Mouse (Mus musculus): ENCODE measurements around the gene Cfap43. TPM values are rescaled to one million over a fixed set of nuclear protein-coding genes. Genes with fewer than 3 reads are reported as not detected.
A peak's percentile ranks its signal among the peaks of the same experiment; 100 is the strongest.

Gene Cfap43
- polyA plus RNA-seq, 1 experiment, result 0.20 TPM

DNA sequence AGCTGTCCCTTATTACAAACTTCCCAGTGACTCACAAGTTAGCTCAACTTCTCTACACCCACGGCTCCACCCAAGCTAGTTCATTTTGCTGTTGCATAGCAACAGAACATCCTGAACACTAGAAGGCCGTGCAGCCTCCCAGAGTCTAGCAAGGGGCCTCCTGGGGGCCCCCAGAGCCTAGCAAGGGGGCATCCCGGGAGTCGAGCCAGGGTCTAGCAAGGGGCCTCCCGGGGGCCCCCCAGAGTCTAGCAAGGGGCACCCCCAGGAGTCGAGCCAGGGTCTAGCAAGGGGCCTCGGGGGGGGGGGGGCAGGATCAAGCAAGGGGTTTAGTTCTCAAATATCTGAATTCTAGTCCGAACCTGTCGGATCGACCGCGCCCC, 188.4 kb downstream of the Cfap43 start:
- Histone ChIP-seq H3K27ac (ENCODE audit: control insufficient read depth, insufficient read depth, low read length) (peak overlapping the region; percentile 77), H3K27me3 (ENCODE audit: control insufficient read depth, insufficient read depth, low read length) (no peaks in the 10 kb centered on the region), H3K4me1 (replicated peaks; ENCODE audit: control insufficient read depth, insufficient read depth, low read length) (0 out of 2 replicates have a peak, but pooled peaks cover 2% of the 10 kb centered on the region), H3K4me3 (ENCODE audit: control insufficient read depth, insufficient read depth, low read length) (peak overlapping the region; percentile 50), H3K36me3 (ENCODE audit: control insufficient read depth, insufficient read depth, low read length) (peaks cover 26% of the 10 kb centered on the region)
- 1% methylated on average over 12 of the region's 12 CpGs for WGBS
- TF ChIP-seq POLR2A (IDR thresholded peaks at IDR 0.05; ENCODE audit: control insufficient read depth, extremely low read depth, insufficient read depth, low read length, poor library complexity) (no peak), CTCF (IDR thresholded peaks at IDR 0.05; ENCODE audit: borderline replicate concordance, control insufficient read depth, extremely low read depth, insufficient read depth, low read length, poor library complexity) (no peak)
- DNase-seq, result peak; percentile 65

- Histone ChIP-seq H3K27me3 (ENCODE audit: control insufficient read depth, insufficient read depth, low read length) (no peaks in the 10 kb centered on the region), H3K4me1 (replicated peaks; ENCODE audit: control insufficient read depth, insufficient read depth, low read length) (0 out of 2 replicates have a peak, but pooled peaks cover 2% of the 10 kb centered on the region), H3K27ac (ENCODE audit: control insufficient read depth, insufficient read depth, low read length) (no peak overlapping the region), H3K4me3 (ENCODE audit: control insufficient read depth, insufficient read depth, low read length) (no peak overlapping the region), H3K36me3 (ENCODE audit: control insufficient read depth, insufficient read depth, low read length) (no peaks in the 10 kb centered on the region)
- WGBS, result 90% methylated on average over 7 of the region's 7 CpGs
- DNase-seq, result no peak
- TF ChIP-seq CTCF (IDR thresholded peaks at IDR 0.05; ENCODE audit: borderline replicate concordance, control insufficient read depth, extremely low read depth, insufficient read depth, low read length, poor library complexity), result no peak
- TF ChIP-seq POLR2A (IDR thresholded peaks at IDR 0.05; ENCODE audit: control insufficient read depth, extremely low read depth, insufficient read depth, low read length, poor library complexity), result no peak
These were observed 193.4 kb downstream of the Cfap43 start for GRCm38 (mm10) chr19:47725643-47726140.

DNA sequence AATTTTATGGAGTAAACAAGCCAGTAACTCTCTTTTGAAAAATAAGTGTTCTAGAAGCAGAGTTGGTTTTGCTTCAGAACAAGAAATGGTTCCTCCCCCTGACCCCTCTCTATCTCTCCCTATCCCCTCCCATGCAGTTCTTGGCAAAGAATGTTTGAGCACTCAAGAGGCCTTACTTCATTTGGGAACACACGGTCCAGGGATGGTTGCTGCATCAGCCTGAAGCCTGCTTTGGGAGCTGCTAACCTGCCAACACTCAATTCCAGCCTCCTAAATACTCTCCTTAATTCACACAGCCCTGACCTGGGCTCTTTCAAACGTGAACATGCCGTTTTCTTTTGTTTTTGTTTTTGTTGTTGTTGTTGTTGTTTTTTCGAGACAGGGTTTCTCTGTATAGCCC, 194.2 kb downstream of the Cfap43 start:
- Histone ChIP-seq H3K4me1 (replicated peaks; ENCODE audit: control insufficient read depth, insufficient read depth, low read length) (0 out of 2 replicates have a peak, but pooled peaks cover 2% of the 10 kb centered on the region), H3K27me3 (ENCODE audit: control insufficient read depth, insufficient read depth, low read length) (no peaks in the 10 kb centered on the region), H3K36me3 (ENCODE audit: control insufficient read depth, insufficient read depth, low read length) (no peaks in the 10 kb centered on the region), H3K27ac (ENCODE audit: control insufficient read depth, insufficient read depth, low read length) (no peak overlapping the region), H3K4me3 (ENCODE audit: control insufficient read depth, insufficient read depth, low read length) (no peak overlapping the region)
- no peak for DNase-seq
- TF ChIP-seq CTCF (IDR thresholded peaks at IDR 0.05; ENCODE audit: borderline replicate concordance, control insufficient read depth, extremely low read depth, insufficient read depth, low read length, poor library complexity) (no peak), POLR2A (IDR thresholded peaks at IDR 0.05; ENCODE audit: control insufficient read depth, extremely low read depth, insufficient read depth, low read length, poor library complexity) (no peak)
- 93% methylated on average over 4 of the region's 4 CpGs for WGBS

DNA sequence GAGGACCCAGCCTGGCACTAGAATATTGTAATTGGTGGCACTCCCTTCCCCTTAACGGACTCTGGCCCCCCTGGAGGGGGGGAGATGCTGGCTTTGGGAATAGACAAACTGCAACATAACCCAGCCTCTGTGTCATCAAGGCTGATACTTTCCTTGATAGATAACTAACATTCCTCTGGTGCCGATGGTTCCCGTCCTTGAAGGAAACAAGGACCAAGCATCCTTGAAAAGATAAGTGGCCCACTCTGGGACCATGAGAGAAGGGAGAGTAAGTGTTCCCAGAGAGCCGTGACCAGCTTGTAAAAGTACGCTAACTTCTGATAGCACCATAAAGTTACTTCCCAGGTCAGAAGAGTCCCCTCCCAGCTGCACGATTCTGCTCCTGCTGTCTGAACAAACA, 196.6 kb downstream of the Cfap43 start:
- no peak for TF ChIP-seq CTCF (IDR thresholded peaks at IDR 0.05; ENCODE audit: borderline replicate concordance, control insufficient read depth, extremely low read depth, insufficient read depth, low read length, poor library complexity)
- TF ChIP-seq POLR2A (IDR thresholded peaks at IDR 0.05; ENCODE audit: control insufficient read depth, extremely low read depth, insufficient read depth, low read length, poor library complexity), result no peak
- no peak for DNase-seq
- 94% methylated on average over 6 of the region's 6 CpGs for WGBS
- Histone ChIP-seq H3K4me1 (replicated peaks; ENCODE audit: control insufficient read depth, insufficient read depth, low read length) (0 out of 2 replicates have a peak, but pooled peaks cover under 1% of the 10 kb centered on the region), H3K4me3 (ENCODE audit: control insufficient read depth, insufficient read depth, low read length) (no peak overlapping the region), H3K27ac (ENCODE audit: control insufficient read depth, insufficient read depth, low read length) (no peak overlapping the region), H3K36me3 (ENCODE audit: control insufficient read depth, insufficient read depth, low read length) (no peaks in the 10 kb centered on the region), H3K27me3 (ENCODE audit: control insufficient read depth, insufficient read depth, low read length) (no peaks in the 10 kb centered on the region)

GRCm38 (mm10) chr19:47719147-47719546, 199.9 kb downstream of the Cfap43 start:
- Histone ChIP-seq H3K4me3 (ENCODE audit: control insufficient read depth, insufficient read depth, low read length) (no peak overlapping the region), H3K36me3 (ENCODE audit: control insufficient read depth, insufficient read depth, low read length) (no peaks in the 10 kb centered on the region), H3K27me3 (ENCODE audit: control insufficient read depth, insufficient read depth, low read length) (no peaks in the 10 kb centered on the region), H3K27ac (ENCODE audit: control insufficient read depth, insufficient read depth, low read length) (no peak overlapping the region), H3K4me1 (replicated peaks; ENCODE audit: control insufficient read depth, insufficient read depth, low read length) (no peaks in the 10 kb centered on the region)
- DNase-seq, result no peak
- TF ChIP-seq POLR2A (IDR thresholded peaks at IDR 0.05; ENCODE audit: control insufficient read depth, extremely low read depth, insufficient read depth, low read length, poor library complexity), result no peak
- no peak for TF ChIP-seq CTCF (IDR thresholded peaks at IDR 0.05; ENCODE audit: borderline replicate concordance, control insufficient read depth, extremely low read depth, insufficient read depth, low read length, poor library complexity)
- 55% methylated on average over 3 of the region's 3 CpGs for WGBS

GRCm38 (mm10) chr19:47716144-47716543, 202.9 kb downstream of the Cfap43 start:
- 70% methylated on average over 2 of the region's 2 CpGs for WGBS
- H3K27ac ChIP-seq (ENCODE audit: control insufficient read depth, insufficient read depth, low read length), result no peak overlapping the region
- DNase-seq, result no peak
- no peaks in the 10 kb centered on the region for H3K4me1 ChIP-seq (replicated peaks; ENCODE audit: control insufficient read depth, insufficient read depth, low read length)
- TF ChIP-seq POLR2A (IDR thresholded peaks at IDR 0.05; ENCODE audit: control insufficient read depth, extremely low read depth, insufficient read depth, low read length, poor library complexity), result no peak
- no peaks in the 10 kb centered on the region for H3K36me3 ChIP-seq (ENCODE audit: control insufficient read depth, insufficient read depth, low read length)
- no peak overlapping the region for H3K4me3 ChIP-seq (ENCODE audit: control insufficient read depth, insufficient read depth, low read length)
- H3K27me3 ChIP-seq (ENCODE audit: control insufficient read depth, insufficient read depth, low read length), result no peaks in the 10 kb centered on the region

DNA sequence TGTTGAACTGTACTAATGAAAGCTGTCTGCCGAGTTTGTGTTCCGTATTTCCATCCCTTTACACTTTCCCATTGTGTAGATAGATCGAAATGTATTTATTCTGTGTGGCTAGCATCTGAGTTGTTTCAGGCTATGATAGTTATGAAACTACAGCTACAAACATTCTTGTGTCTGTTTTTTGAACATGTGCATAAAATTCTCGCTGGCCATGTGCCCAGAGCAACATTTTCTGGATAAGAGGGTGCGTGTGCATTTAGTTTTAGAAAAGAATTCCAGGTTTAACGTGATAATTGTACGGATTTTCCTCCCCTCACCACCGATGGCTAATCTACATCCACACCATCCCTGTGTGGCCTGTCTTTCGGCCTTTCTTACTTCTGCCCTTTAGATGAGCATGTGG, 205.6 kb downstream of the Cfap43 start:
- Histone ChIP-seq H3K36me3 (ENCODE audit: control insufficient read depth, insufficient read depth, low read length) (no peaks in the 10 kb centered on the region), H3K4me3 (ENCODE audit: control insufficient read depth, insufficient read depth, low read length) (no peak overlapping the region), H3K27ac (ENCODE audit: control insufficient read depth, insufficient read depth, low read length) (no peak overlapping the region), H3K27me3 (ENCODE audit: control insufficient read depth, insufficient read depth, low read length) (no peaks in the 10 kb centered on the region), H3K4me1 (replicated peaks; ENCODE audit: control insufficient read depth, insufficient read depth, low read length) (no peaks in the 10 kb centered on the region)
- TF ChIP-seq POLR2A (IDR thresholded peaks at IDR 0.05; ENCODE audit: control insufficient read depth, extremely low read depth, insufficient read depth, low read length, poor library complexity) (no peak), CTCF (IDR thresholded peaks at IDR 0.05; ENCODE audit: borderline replicate concordance, control insufficient read depth, extremely low read depth, insufficient read depth, low read length, poor library complexity) (no peak)
- WGBS, result 93% methylated on average over 9 of the region's 9 CpGs
- no peak for DNase-seq

All from thymus, adult 2 months (tissue).